Mouse (Mus musculus) forebrain, embryonic 16.5 days (tissue): ENCODE measurements at regions not wholly inside any gene's neighbourhood (a gene's known extent, or its start where the extent isn't known, plus 50 kb on each side); places are given as distances from the start of the nearest gene placed in this dataset.
A peak's percentile ranks its signal among the peaks of the same experiment; 100 is the strongest.

ENCODE experiments used
- ATAC-seq: fragments of 200-750 bp; cut with Nextera tagmentation; 2 replicates; pipeline ENCODE4 v1.8.0; 2017; ENCODE audit warnings: mild to moderate bottlenecking, moderate library complexity
- H3K27ac ChIP-seq: fragments of 300-500 bp; sonication (generic); 2 replicates; pipeline ENCODE4 v1.5.1; 2014; ENCODE audit warnings: low read length, control low read depth
- H3K27me3 ChIP-seq: fragments of 300-500 bp; sonication (generic); replicated peaks from 2 replicates; pipeline ENCODE4 v1.6.1; 2014; ENCODE audit warnings: low read length; ENCODE audit not compliant: control insufficient read depth, insufficient read depth
- H3K36me3 ChIP-seq: fragments of 300-500 bp; sonication (generic); 2 replicates; pipeline ENCODE4 v1.6.1; 2014; ENCODE audit not compliant: control insufficient read depth, insufficient read depth
- H3K4me1 ChIP-seq: fragments of 300-500 bp; sonication (generic); replicated peaks from 2 replicates; pipeline ENCODE4 v1.6.1; 2014; ENCODE audit warnings: low read length; ENCODE audit not compliant: control insufficient read depth, insufficient read depth
- H3K4me2 ChIP-seq: fragments of 300-500 bp; sonication (generic); 2 replicates; pipeline ENCODE4 v1.6.1; 2014; ENCODE audit warnings: mild to moderate bottlenecking, low read length, control low read depth
- H3K4me3 ChIP-seq: fragments of 300-500 bp; sonication (generic); replicated peaks from 2 replicates; pipeline ENCODE4 v1.5.1; 2014; ENCODE audit warnings: mild to moderate bottlenecking, low read length, control low read depth
- H3K9ac ChIP-seq: fragments of 300-500 bp; sonication (generic); replicated peaks from 2 replicates; pipeline ENCODE4 v1.6.1; 2014; ENCODE audit warnings: low read depth, low read length, control low read depth
- H3K9me3 ChIP-seq: fragments of 300-500 bp; sonication (generic); 2 replicates; pipeline ENCODE4 v1.6.1; 2016; ENCODE audit warnings: low read length; ENCODE audit not compliant: control insufficient read depth
- WGBS: fragments of 180-500 bp; shearing (Covaris S2); extraction: QIAGEN DNeasy Blood & Tissue Kit; methylation state at CpG from one replicate; pipeline ENCODE4 v1.1.7; 2014; 5-methylcytosine and 5-hydroxymethylcytosine counted together

- H3K9me3 ChIP-seq: no peaks in the 10 kb centered on the region
- no peak for ATAC-seq
- H3K4me2 ChIP-seq: no peak overlapping the region
- H3K4me3 ChIP-seq: no peak overlapping the region
- 93% methylated on average over 5 of the region's 5 CpGs for WGBS
- H3K27me3 ChIP-seq: no peaks in the 10 kb centered on the region
- H3K27ac ChIP-seq: no peak overlapping the region
- H3K9ac ChIP-seq: no peak overlapping the region
- no peaks in the 10 kb centered on the region for H3K36me3 ChIP-seq
- H3K4me1 ChIP-seq: peaks cover 2% of the 10 kb centered on the region
These were observed 273.6 kb downstream of the Myh15 start for GRCm38 (mm10) chr16:49330725-49331386.

DNA sequence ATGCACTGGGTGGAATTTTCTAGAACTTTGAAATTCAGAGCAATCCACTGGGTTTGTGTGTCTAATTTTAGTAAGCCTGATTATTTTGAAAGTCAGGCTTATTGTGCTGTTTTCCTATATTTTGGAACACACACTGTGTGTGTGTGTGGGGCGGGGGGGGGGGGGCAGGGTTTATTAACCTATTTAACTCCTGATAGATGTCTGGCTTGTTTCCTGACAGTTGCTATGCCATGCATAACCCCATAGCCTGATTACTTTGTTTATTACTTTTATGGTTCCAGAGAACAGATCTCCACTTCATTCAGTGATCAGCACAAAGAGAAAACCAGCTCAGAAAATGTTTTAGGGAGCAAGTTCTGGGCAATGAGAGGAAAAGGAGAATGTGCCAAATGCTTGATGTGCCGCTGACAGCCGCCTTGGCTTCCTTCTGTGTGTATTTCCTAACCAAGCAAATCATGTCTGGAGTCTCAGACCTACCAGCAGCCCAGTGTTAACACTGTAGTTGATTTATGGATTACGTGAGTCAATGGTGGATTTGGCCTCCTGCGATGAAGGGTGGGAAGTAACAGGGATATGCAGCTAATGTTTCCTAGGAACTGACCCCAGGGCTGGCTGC, 274.9 kb downstream of the Myh15 start:
- 57% methylated on average over 5 of the region's 5 CpGs for whole genome bisulfite sequencing
- peak overlapping the region; percentile 35 for H3K27ac ChIP-seq
- H3K4me3 ChIP-seq: no peak overlapping the region
- peak; percentile 88 for ATAC-seq
- H3K4me2 ChIP-seq: no peak overlapping the region
- H3K4me1 ChIP-seq: peaks cover 5% of the 10 kb centered on the region
- no peak overlapping the region for H3K9ac ChIP-seq
- no peaks in the 10 kb centered on the region for H3K27me3 ChIP-seq
- H3K36me3 ChIP-seq: no peaks in the 10 kb centered on the region
- no peaks in the 10 kb centered on the region for H3K9me3 ChIP-seq

- peak; percentile 93 for ATAC-seq
- Histone ChIP-seq H3K4me1 (peaks cover 5% of the 10 kb centered on the region), H3K4me3 (no peak overlapping the region), H3K27me3 (no peaks in the 10 kb centered on the region), H3K36me3 (no peaks in the 10 kb centered on the region), H3K9ac (no peak overlapping the region), H3K9me3 (no peaks in the 10 kb centered on the region), H3K27ac (no peak overlapping the region), H3K4me2 (no peak overlapping the region)
- 25% methylated on average over 2 of the region's 2 CpGs for WGBS
These were observed 278.6 kb downstream of the Myh15 start for GRCm38 (mm10) chr16:49335916-49336315.

DNA sequence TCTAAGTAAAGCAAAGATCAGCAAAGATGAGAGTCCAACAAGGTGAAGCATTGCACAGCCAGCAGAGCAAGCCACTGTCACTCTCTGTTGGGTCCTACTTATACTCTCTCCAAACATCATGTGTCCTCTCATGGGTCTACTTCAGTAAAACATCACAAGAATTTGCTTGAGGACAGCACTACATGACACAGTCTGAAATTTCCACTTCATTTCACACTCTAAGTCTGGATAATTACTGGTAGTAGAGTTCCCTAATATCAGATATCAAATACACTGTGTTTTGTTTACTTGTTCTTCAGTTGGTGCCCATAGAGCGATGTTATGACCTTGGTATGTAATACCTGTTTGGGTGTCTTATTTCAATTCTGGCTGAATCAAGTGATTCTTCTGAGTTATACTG, 280.7 kb downstream of the Myh15 start:
- Histone ChIP-seq H3K27ac (no peak overlapping the region), H3K4me1 (peaks cover 3% of the 10 kb centered on the region; the same call in 1 of the 2 replicates), H3K4me2 (no peak overlapping the region), H3K9me3 (no peaks in the 10 kb centered on the region), H3K27me3 (no peaks in the 10 kb centered on the region), H3K4me3 (no peak overlapping the region), H3K9ac (no peak overlapping the region), H3K36me3 (no peaks in the 10 kb centered on the region)
- ATAC-seq: no peak
- WGBS: 97% methylated on average over 1 of the region's 1 CpGs

GRCm38 (mm10) chr16:49358404-49358803, 301.1 kb downstream of the Myh15 start:
- 55% methylated on average over 3 of the region's 3 CpGs for WGBS
- Histone ChIP-seq H3K4me3 (no peak overlapping the region), H3K9ac (no peak overlapping the region), H3K27ac (no peak overlapping the region), H3K36me3 (no peaks in the 10 kb centered on the region), H3K27me3 (no peaks in the 10 kb centered on the region), H3K4me2 (no peak overlapping the region), H3K4me1 (no peaks in the 10 kb centered on the region), H3K9me3 (no peaks in the 10 kb centered on the region)
- no peak for ATAC-seq

DNA sequence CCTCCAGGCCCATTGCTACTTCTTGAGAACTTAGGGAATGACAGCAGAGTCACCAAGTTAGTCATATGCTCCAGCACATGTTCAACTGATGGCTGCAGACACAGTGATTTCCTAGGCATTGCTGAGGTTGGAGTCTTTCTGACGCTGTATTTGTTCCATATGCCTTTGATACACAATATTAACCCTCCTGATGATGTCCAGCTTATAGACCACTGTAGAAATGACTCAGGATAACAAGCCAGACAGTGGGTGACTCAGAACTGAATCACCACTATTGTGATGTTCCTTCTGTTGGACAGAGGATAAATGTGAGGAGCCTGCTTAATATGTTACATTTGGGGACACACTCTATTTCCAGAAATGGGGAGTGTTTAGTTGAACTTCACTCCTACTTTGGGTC, 304.4 kb downstream of the Myh15 start:
- Histone ChIP-seq H3K4me1 (no peaks in the 10 kb centered on the region), H3K4me2 (no peak overlapping the region), H3K4me3 (no peak overlapping the region), H3K9me3 (no peaks in the 10 kb centered on the region), H3K27me3 (no peaks in the 10 kb centered on the region), H3K9ac (no peak overlapping the region), H3K36me3 (no peaks in the 10 kb centered on the region), H3K27ac (no peak overlapping the region)
- no peak for ATAC-seq
- 91% methylated on average over 1 of the region's 1 CpGs for WGBS

- Histone ChIP-seq H3K4me2 (no peak overlapping the region), H3K9ac (no peak overlapping the region), H3K36me3 (no peaks in the 10 kb centered on the region), H3K27me3 (no peaks in the 10 kb centered on the region), H3K4me1 (no peaks in the 10 kb centered on the region), H3K4me3 (no peak overlapping the region), H3K27ac (no peak overlapping the region), H3K9me3 (no peaks in the 10 kb centered on the region)
- WGBS: 84% methylated on average over 9 of the region's 9 CpGs
- no peak for ATAC-seq
These were observed 312.2 kb downstream of the Myh15 start for GRCm38 (mm10) chr16:49369450-49369849.

DNA sequence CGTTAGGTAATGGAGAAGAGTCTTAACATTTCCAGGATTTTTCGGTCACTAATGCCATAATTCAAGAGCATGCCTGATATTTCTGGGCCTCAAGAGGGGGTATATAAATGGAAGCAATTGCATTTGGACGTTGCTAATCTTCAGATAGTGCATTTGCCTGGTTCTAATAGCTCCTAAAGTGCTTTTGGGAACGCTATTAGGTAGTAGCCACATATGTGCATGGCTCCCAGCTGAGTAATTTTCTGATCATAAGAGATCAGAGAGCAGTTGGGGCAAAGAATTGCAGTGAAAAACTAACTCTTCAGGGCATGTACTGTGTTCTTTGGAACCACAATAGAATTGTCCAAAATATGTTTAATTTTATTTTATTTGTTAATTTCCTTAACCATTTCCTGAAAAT, 317.8 kb downstream of the Myh15 start:
- 79% methylated on average over 4 of the region's 4 CpGs for WGBS

GRCm38 (mm10) chr16:49378917-49379473, 320.0 kb upstream of the Ift57 start:
- no peak overlapping the region for H3K9ac ChIP-seq
- peak; percentile 88 for ATAC-seq

More for the DNA sequence above, 317.8 kb downstream of the Myh15 start:
- Histone ChIP-seq H3K27ac (no peak overlapping the region), H3K4me2 (no peak overlapping the region), H3K36me3 (no peaks in the 10 kb centered on the region), H3K9ac (no peak overlapping the region), H3K9me3 (no peaks in the 10 kb centered on the region), H3K27me3 (no peaks in the 10 kb centered on the region), H3K4me3 (no peak overlapping the region), H3K4me1 (no peaks in the 10 kb centered on the region; the same call in 1 of the 2 replicates)
- no peak for ATAC-seq

More at GRCm38 (mm10) chr16:49378917-49379473, 320.0 kb upstream of the Ift57 start:
- Histone ChIP-seq H3K27me3 (no peaks in the 10 kb centered on the region), H3K4me1 (no peaks in the 10 kb centered on the region; the same call in 1 of the 2 replicates), H3K4me3 (no peak overlapping the region), H3K27ac (no peak overlapping the region), H3K9me3 (no peaks in the 10 kb centered on the region), H3K4me2 (no peak overlapping the region), H3K36me3 (no peaks in the 10 kb centered on the region)
